Comparison of ENCODE assay signal across 10 mouse cellular contexts in the genomic region with DNA sequence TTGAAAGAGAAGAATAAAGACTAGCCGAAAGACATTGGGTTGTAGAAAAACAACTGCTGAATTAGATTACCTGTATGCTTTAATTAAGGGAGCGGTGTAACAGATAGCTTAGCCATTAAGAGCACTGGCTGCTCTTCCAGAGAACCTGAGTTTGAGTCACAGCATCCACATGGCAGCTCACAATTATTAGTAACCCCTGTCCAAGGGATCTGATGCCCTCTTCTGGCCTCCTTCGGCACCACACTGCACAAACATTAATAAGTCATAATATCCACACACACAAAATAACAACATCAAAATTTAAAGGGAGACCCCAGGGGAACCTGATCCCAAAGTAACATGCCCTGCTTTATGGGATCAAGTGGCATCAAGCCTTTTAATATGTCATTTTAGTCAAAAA.
DNase-seq lines count a peak whose midpoint lies in the region; ATAC-seq lines count a peak whose summit lies in the region.
"Had no signal": no experiment of that assay in that cellular context is flagged by ENCODE, and none has a peak within 500 bp of the region (broad histone marks: within the 10 kb centered on the region; RNA-seq: fewer than 3 reads in every experiment).

No protein-coding gene starts in this region.

- H3K9me3 ChIP-seq in midbrain, embryonic 14.5 days (ENCODE audit: control insufficient read depth, low read length) = no peaks in the 10 kb centered on the region
- H3K9me3 ChIP-seq in midbrain, embryonic 10.5 days (replicated peaks) = no peaks in the 10 kb centered on the region
- H3K9me3 ChIP-seq: stomach, embryonic 15.5 days had no signal

- 90% methylated on average over 3 of the region's 3 CpGs for WGBS in midbrain, embryonic 14.5 days
- WGBS in midbrain, embryonic 10.5 days = 93% methylated on average over 3 of the region's 3 CpGs

- no peaks in the 10 kb centered on the region for H3K36me3 ChIP-seq in midbrain, embryonic 14.5 days (ENCODE audit: control insufficient read depth, insufficient read depth, low read length)
- H3K36me3 ChIP-seq in midbrain, embryonic 10.5 days = no peaks in the 10 kb centered on the region
- H3K36me3 ChIP-seq: stomach, embryonic 15.5 days had no signal

- no peak overlapping the region for H3K4me2 ChIP-seq in midbrain, embryonic 14.5 days (ENCODE audit: low read length)

- no peak overlapping the region for H3K27ac ChIP-seq in midbrain, embryonic 14.5 days (replicated peaks; ENCODE audit: low read depth, low read length)
- no peak overlapping the region for H3K27ac ChIP-seq in midbrain, embryonic 10.5 days (replicated peaks)

- H3K4me1 ChIP-seq in midbrain, embryonic 14.5 days (ENCODE audit: control insufficient read depth, insufficient read depth, low read length) = 0 out of 2 replicates have a peak, but pooled peaks cover 5% of the 10 kb centered on the region
- peaks cover 15% of the 10 kb centered on the region for H3K4me1 ChIP-seq in midbrain, embryonic 10.5 days

- H3K4me3 ChIP-seq in midbrain, embryonic 14.5 days (replicated peaks; ENCODE audit: low read depth, low read length) = no peak overlapping the region
- no peak overlapping the region for H3K4me3 ChIP-seq in midbrain, embryonic 10.5 days

- H3K9ac ChIP-seq in midbrain, embryonic 14.5 days (replicated peaks; ENCODE audit: low read length) = no peak overlapping the region
- H3K9ac ChIP-seq: stomach, embryonic 15.5 days had no signal

- DNase-seq in embryo, embryonic 10.5 days (ENCODE audit: low spot score) = peak; percentile 53
- DNase-seq in embryo, embryonic 9.5 days (ENCODE audit: extremely low spot score) = no peak
- peak; percentile 12 for DNase-seq in midbrain, embryonic 14.5 days
- no peak for DNase-seq in midbrain, embryonic 10.5 days (ENCODE audit: low spot score)
- peak; percentile 46 for DNase-seq in cerebellum, adult 9-10 months
- peak; percentile 36 for DNase-seq in naive thymus-derived CD4-positive, alpha-beta T cell, adult 2 months (ENCODE audit: low read depth)
- DNase-seq in gastrocnemius, postnatal 10 days = no peak
- DNase-seq in right cerebral cortex, postnatal 36 days (ENCODE audit: low spot score in 2 of 2) = no peak

- no peaks in the 10 kb centered on the region for H3K27me3 ChIP-seq in midbrain, embryonic 14.5 days (ENCODE audit: control insufficient read depth, insufficient read depth, low read length)
- no peaks in the 10 kb centered on the region for H3K27me3 ChIP-seq in midbrain, embryonic 10.5 days (ENCODE audit: low read depth, poor library complexity, severe bottlenecking)
- H3K27me3 ChIP-seq: stomach, embryonic 15.5 days had no signal

- ATAC-seq in midbrain, embryonic 14.5 days (ENCODE audit: low FRiP score, low TSS enrichment) = no peak
- ATAC-seq: inflammation-experienced regulatory T-cells, adult 6 months had no signal

Comparison
In these comparisons a context has a peak if more than half of its experiments do, and no peak if none do; other contexts are left out.
1. DNase-seq: peak in embryo, embryonic 10.5 days (single experiment), midbrain, embryonic 14.5 days (single experiment), cerebellum, adult 9-10 months (single experiment) and naive thymus-derived CD4-positive, alpha-beta T cell, adult 2 months (single experiment); none in embryo, embryonic 9.5 days (single experiment), midbrain, embryonic 10.5 days (single experiment), gastrocnemius, postnatal 10 days (single experiment) and right cerebral cortex, postnatal 36 days (0 of 2).